Mouse (Mus musculus): ENCODE measurements around the gene Diaph3. TPM values are rescaled to one million over a fixed set of nuclear protein-coding genes. Genes with fewer than 3 reads are reported as not detected.

Diaph3 gene
- polyA plus RNA-seq, 1 experiment from 2014 or later = 11.1 TPM

- no peaks in the 10 kb centered on the region for H3K27me3 ChIP-seq
- no peaks in the 10 kb centered on the region for H3K36me3 ChIP-seq
- no peak overlapping the region for H3K27ac ChIP-seq
- no peaks in the 10 kb centered on the region for H3K4me1 ChIP-seq (replicated peaks)
- no peak overlapping the region for H3K4me2 ChIP-seq
- no peaks in the 10 kb centered on the region for H3K9me3 ChIP-seq (replicated peaks)
- H3K9ac ChIP-seq = no peak overlapping the region
- H3K4me3 ChIP-seq = no peak overlapping the region
- no peak for ATAC-seq (replicated peaks; ENCODE audit: insufficient number of reproducible peaks, insufficient read depth, low FRiP score, low read depth)
- 87% methylated on average over 3 of the region's 3 CpGs for WGBS
Measured at GRCm38 (mm10) chr14:86844075-86844474, 297.0 kb downstream of the Diaph3 start.

GRCm38 (mm10) chr14:86837642-86838041 is 303.4 kb downstream of the Diaph3 start:
- no peaks in the 10 kb centered on the region for H3K9me3 ChIP-seq (replicated peaks)
- H3K27me3 ChIP-seq = no peaks in the 10 kb centered on the region
- no peak overlapping the region for H3K4me2 ChIP-seq
- no peak overlapping the region for H3K27ac ChIP-seq
- ATAC-seq (replicated peaks; ENCODE audit: insufficient number of reproducible peaks, insufficient read depth, low FRiP score, low read depth) = no peak
- H3K4me3 ChIP-seq = no peak overlapping the region
- H3K4me1 ChIP-seq (replicated peaks) = no peaks in the 10 kb centered on the region
- H3K9ac ChIP-seq = no peak overlapping the region
- H3K36me3 ChIP-seq = no peaks in the 10 kb centered on the region
- WGBS = 63% methylated on average over 2 of the region's 2 CpGs

- Histone ChIP-seq H3K27me3 (no peaks in the 10 kb centered on the region), H3K9me3 (replicated peaks) (no peaks in the 10 kb centered on the region), H3K9ac (no peak overlapping the region), H3K4me1 (replicated peaks) (no peaks in the 10 kb centered on the region), H3K4me2 (no peak overlapping the region), H3K27ac (no peak overlapping the region), H3K36me3 (no peaks in the 10 kb centered on the region), H3K4me3 (no peak overlapping the region)
- ATAC-seq (replicated peaks; ENCODE audit: insufficient number of reproducible peaks, insufficient read depth, low FRiP score, low read depth) = no peak
- WGBS = 73% methylated on average over 2 of the region's 2 CpGs
Measured at GRCm38 (mm10) chr14:86834851-86835250, 306.2 kb downstream of the Diaph3 start.

- 95% methylated on average over 6 of the region's 6 CpGs for WGBS
- no peaks in the 10 kb centered on the region for H3K4me1 ChIP-seq (replicated peaks)
- no peak overlapping the region for H3K27ac ChIP-seq
- H3K4me3 ChIP-seq = no peak overlapping the region
- no peaks in the 10 kb centered on the region for H3K36me3 ChIP-seq
- no peaks in the 10 kb centered on the region for H3K9me3 ChIP-seq (replicated peaks)
- H3K27me3 ChIP-seq = no peaks in the 10 kb centered on the region
- no peak overlapping the region for H3K9ac ChIP-seq
- no peak for ATAC-seq (replicated peaks; ENCODE audit: insufficient number of reproducible peaks, insufficient read depth, low FRiP score, low read depth)
- H3K4me2 ChIP-seq = no peak overlapping the region
Measured at GRCm38 (mm10) chr14:86834269-86834668, 306.8 kb downstream of the Diaph3 start.

GRCm38 (mm10) chr14:86833003-86833402 is 308.0 kb downstream of the Diaph3 start:
- no peaks in the 10 kb centered on the region for H3K4me1 ChIP-seq (replicated peaks)
- H3K4me3 ChIP-seq = no peak overlapping the region
- no peak overlapping the region for H3K4me2 ChIP-seq
- H3K9ac ChIP-seq = no peak overlapping the region
- 82% methylated on average over 4 of the region's 4 CpGs for WGBS
- no peaks in the 10 kb centered on the region for H3K36me3 ChIP-seq
- H3K9me3 ChIP-seq (replicated peaks) = no peaks in the 10 kb centered on the region
- no peak overlapping the region for H3K27ac ChIP-seq
- no peak for ATAC-seq (replicated peaks; ENCODE audit: insufficient number of reproducible peaks, insufficient read depth, low FRiP score, low read depth)
- H3K27me3 ChIP-seq = no peaks in the 10 kb centered on the region

GRCm38 (mm10) chr14:86816246-86816645 is 324.8 kb downstream of the Diaph3 start:
- Histone ChIP-seq H3K4me2 (no peak overlapping the region), H3K27me3 (no peaks in the 10 kb centered on the region), H3K4me3 (no peak overlapping the region), H3K9me3 (replicated peaks) (no peaks in the 10 kb centered on the region), H3K4me1 (replicated peaks) (no peaks in the 10 kb centered on the region), H3K9ac (no peak overlapping the region), H3K27ac (no peak overlapping the region), H3K36me3 (no peaks in the 10 kb centered on the region)
- 92% methylated on average over 4 of the region's 4 CpGs for WGBS
- no peak for ATAC-seq (replicated peaks; ENCODE audit: insufficient number of reproducible peaks, insufficient read depth, low FRiP score, low read depth)

GRCm38 (mm10) chr14:86788880-86789641 is 352.0 kb downstream of the Diaph3 start:
- no peaks in the 10 kb centered on the region for H3K36me3 ChIP-seq
- H3K4me1 ChIP-seq (replicated peaks) = no peaks in the 10 kb centered on the region; the same call in 1 of the 2 replicates
- H3K27ac ChIP-seq = no peak overlapping the region
- H3K4me3 ChIP-seq = no peak overlapping the region
- no peak overlapping the region for H3K9ac ChIP-seq
- no peak overlapping the region for H3K4me2 ChIP-seq
- 70% methylated on average over 6 of the region's 6 CpGs for WGBS
- no peak for ATAC-seq (replicated peaks; ENCODE audit: insufficient number of reproducible peaks, insufficient read depth, low FRiP score, low read depth)
- H3K9me3 ChIP-seq (replicated peaks) = no peaks in the 10 kb centered on the region
- no peaks in the 10 kb centered on the region for H3K27me3 ChIP-seq

- H3K36me3 ChIP-seq = no peaks in the 10 kb centered on the region
- H3K4me2 ChIP-seq = no peak overlapping the region
- H3K9ac ChIP-seq = no peak overlapping the region
- no peak for ATAC-seq (replicated peaks; ENCODE audit: insufficient number of reproducible peaks, insufficient read depth, low FRiP score, low read depth)
- no peak overlapping the region for H3K4me3 ChIP-seq
- 26% methylated on average over 8 of the region's 8 CpGs for WGBS
- H3K27me3 ChIP-seq = no peaks in the 10 kb centered on the region
- no peaks in the 10 kb centered on the region for H3K9me3 ChIP-seq (replicated peaks)
- no peak overlapping the region for H3K27ac ChIP-seq
- no peaks in the 10 kb centered on the region; the same call in 1 of the 2 replicates for H3K4me1 ChIP-seq (replicated peaks)
Measured at GRCm38 (mm10) chr14:86786866-86787265, 354.2 kb downstream of the Diaph3 start.

- Histone ChIP-seq H3K4me1 (replicated peaks) (peaks cover 3% of the 10 kb centered on the region; the same call in 1 of the 2 replicates), H3K27me3 (no peaks in the 10 kb centered on the region), H3K27ac (no peak overlapping the region), H3K36me3 (no peaks in the 10 kb centered on the region), H3K9me3 (replicated peaks) (no peaks in the 10 kb centered on the region), H3K4me3 (no peak overlapping the region), H3K4me2 (no peak overlapping the region), H3K9ac (no peak overlapping the region)
- no peak for ATAC-seq (replicated peaks; ENCODE audit: insufficient number of reproducible peaks, insufficient read depth, low FRiP score, low read depth)
- 51% methylated on average over 6 of the region's 6 CpGs for WGBS
Measured at GRCm38 (mm10) chr14:86781553-86782273, 359.3 kb downstream of the Diaph3 start.

- 75% methylated on average over 2 of the region's 2 CpGs for WGBS
- peaks cover 3% of the 10 kb centered on the region; the same call in 1 of the 2 replicates for H3K4me1 ChIP-seq (replicated peaks)
- H3K36me3 ChIP-seq = no peaks in the 10 kb centered on the region
- no peak overlapping the region for H3K9ac ChIP-seq
- H3K27me3 ChIP-seq = no peaks in the 10 kb centered on the region
- no peaks in the 10 kb centered on the region for H3K9me3 ChIP-seq (replicated peaks)
- H3K4me2 ChIP-seq = no peak overlapping the region
- ATAC-seq (replicated peaks; ENCODE audit: insufficient number of reproducible peaks, insufficient read depth, low FRiP score, low read depth) = no peak
- no peak overlapping the region for H3K4me3 ChIP-seq
- H3K27ac ChIP-seq = no peak overlapping the region
Measured at GRCm38 (mm10) chr14:86773311-86773710, 367.7 kb downstream of the Diaph3 start.

- 67% methylated on average over 14 of the region's 14 CpGs for WGBS
- H3K9ac ChIP-seq = no peak overlapping the region
- ATAC-seq (replicated peaks; ENCODE audit: insufficient number of reproducible peaks, insufficient read depth, low FRiP score, low read depth) = no peak
- H3K4me1 ChIP-seq (replicated peaks) = peaks cover 3% of the 10 kb centered on the region; the same call in 1 of the 2 replicates
- H3K27ac ChIP-seq = no peak overlapping the region
- no peak overlapping the region for H3K4me3 ChIP-seq
- H3K9me3 ChIP-seq (replicated peaks) = no peaks in the 10 kb centered on the region
- no peak overlapping the region for H3K4me2 ChIP-seq
- no peaks in the 10 kb centered on the region for H3K27me3 ChIP-seq
- H3K36me3 ChIP-seq = no peaks in the 10 kb centered on the region
Measured at GRCm38 (mm10) chr14:86772176-86773150, 368.6 kb downstream of the Diaph3 start.
